Mouse (Mus musculus) stomach, postnatal 0 days (tissue): ENCODE measurements around the gene Tdrd3.

Source experiments
- CTCF ChIP-seq: IDR thresholded peaks from 2 replicates; pipeline ENCODE4 v1.5.1; 2016; ENCODE audit warnings: antibody characterized with exemption, low read depth, mild to moderate bottlenecking, moderate library complexity
- EP300 ChIP-seq: optimal IDR thresholded peaks from 2 replicates; pipeline ENCODE3; 2016; ENCODE audit warnings: antibody characterized with exemption

- TF ChIP-seq CTCF (peak; percentile 63), EP300 (no peak)
Measured at GRCm38 (mm10) chr14:87566211-87566610, 149.8 kb downstream of the Tdrd3 start.
